Mouse (Mus musculus) layer of hippocampus, adult 2 months (tissue): ENCODE results near the gene Alkbh2. TPM values are rescaled to one million over a fixed set of nuclear protein-coding genes. Genes with fewer than 3 reads are reported as not detected.
A peak's percentile ranks its signal among the peaks of the same experiment; 100 is the strongest.

Experiments used
- DNase-seq, 2 experiments: peaks; one replicate each; pipeline ENCODE4 v3.0.0; 2022; ENCODE audit warnings: low spot score in 2 of 2
- H3K27ac ChIP-seq: fragments of 200-600 bp; 2 replicates; pipeline ENCODE4 v1.8.1; 2022
- H3K4me3 ChIP-seq: fragments of 200-600 bp; 2 replicates; pipeline ENCODE4 v1.8.1; 2022; ENCODE audit warnings: mild to moderate bottlenecking
- CTCF ChIP-seq: fragments of 200-600 bp; conservative IDR thresholded peaks from 2 replicates; pipeline ENCODE4 v1.8.1; 2022; ENCODE audit warnings: antibody characterized with exemption, mild to moderate bottlenecking, moderate library complexity
- total RNA-seq, 2 experiments: library from RNA; stranded (reverse); gene quantifications; 2 replicates each; pipeline ENCODE4 v1.2.3; 2021

The Alkbh2 gene
- total RNA-seq, 2 experiments from 2014 or later = 4.8 to 5.1 TPM

GRCm38 (mm10) chr5:114106391-114106935, 21.6 kb downstream of the Alkbh2 start:
- DNase-seq = no peak
- TF ChIP-seq CTCF = no peak
- no peak overlapping the region for H3K27ac ChIP-seq
- H3K4me3 ChIP-seq = no peak overlapping the region

DNA sequence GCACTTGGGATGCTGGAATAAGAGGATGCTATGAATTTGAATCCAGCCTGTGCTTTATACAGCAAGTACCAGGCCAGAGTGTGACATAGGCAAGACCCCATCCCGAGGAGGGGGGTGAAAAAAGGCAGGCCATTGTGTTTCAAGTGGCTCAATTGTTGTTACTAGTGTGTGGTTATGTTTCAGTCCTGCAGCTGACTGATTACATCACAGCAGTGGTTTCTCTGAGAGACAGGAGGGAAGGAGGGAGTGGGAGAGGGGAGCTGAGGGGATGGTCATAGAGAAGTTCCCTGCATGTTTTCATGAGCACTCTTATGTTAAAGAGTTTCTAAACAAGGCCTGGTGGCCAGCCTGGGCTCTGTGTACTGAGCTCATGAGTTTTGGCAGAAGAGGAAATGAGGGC, 25.2 kb downstream of the Alkbh2 start:
- Histone ChIP-seq H3K27ac (peak overlapping the region; percentile 94), H3K4me3 (no peak overlapping the region)
- no peak for DNase-seq
- TF ChIP-seq CTCF = no peak

DNA sequence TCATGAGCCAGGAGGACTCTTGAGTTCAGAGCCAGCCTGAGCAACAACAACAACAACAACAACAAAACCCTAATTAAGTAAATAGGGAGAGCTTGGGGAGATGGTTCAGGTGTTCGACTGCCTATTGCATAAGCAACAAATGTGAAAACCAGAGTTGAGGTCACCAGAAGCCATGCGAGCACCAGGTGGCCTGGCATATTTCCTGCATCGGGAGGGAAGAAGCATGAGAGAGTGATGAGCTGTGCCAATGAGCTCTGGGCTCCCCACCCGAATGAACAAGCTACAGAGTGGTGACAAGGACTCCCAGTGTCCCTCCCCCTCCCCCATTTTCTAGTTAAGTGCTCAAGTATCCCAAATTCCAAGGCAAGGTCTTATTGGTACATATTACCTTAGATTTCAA, 26.1 kb downstream of the Alkbh2 start:
- Histone ChIP-seq H3K4me3 (no peak overlapping the region; the same call in 1 of the 2 replicates), H3K27ac (peak overlapping the region; percentile 94)
- DNase-seq = no peak
- no peak for TF ChIP-seq CTCF

- no peak for DNase-seq
- peak overlapping the region; percentile 81 for H3K4me3 ChIP-seq
- H3K27ac ChIP-seq = peak overlapping the region; percentile 94
- TF ChIP-seq CTCF = no peak
These were observed 27.5 kb downstream of the Alkbh2 start for GRCm38 (mm10) chr5:114100390-114101099.

- Histone ChIP-seq H3K4me3 (peak overlapping the region; percentile 81), H3K27ac (peak overlapping the region; percentile 94)
- peak; percentile 94 to 96 for DNase-seq
- no peak for TF ChIP-seq CTCF
These were observed 28.2 kb downstream of the Alkbh2 start for GRCm38 (mm10) chr5:114099709-114100389.

GRCm38 (mm10) chr5:114091057-114091807, 36.8 kb downstream of the Alkbh2 start, which contains the start of gene Svop:
Svop (minus strand) TSS chr5:114091570.
- Histone ChIP-seq H3K4me3 (peak within 1 kb of the TSS; percentile 80), H3K27ac (peak within 1 kb of the TSS; percentile 99)
- DNase-seq = peak; percentile 74 to 79
- TF ChIP-seq CTCF = no peak; the same call in 1 of the 2 replicates

GRCm38 (mm10) chr5:114090421-114091013, 37.5 kb downstream of the Alkbh2 start:
- peak overlapping the region; percentile 80 for H3K4me3 ChIP-seq
- no peak for DNase-seq
- TF ChIP-seq CTCF = no peak
- peak overlapping the region; percentile 99 for H3K27ac ChIP-seq

GRCm38 (mm10) chr5:114087875-114088480, 40.0 kb downstream of the Alkbh2 start:
- DNase-seq = no peak
- no peak for TF ChIP-seq CTCF
- peak overlapping the region; percentile 10; the same call in 1 of the 2 replicates for H3K4me3 ChIP-seq
- peak overlapping the region; percentile 37; the same call in 1 of the 2 replicates for H3K27ac ChIP-seq

- Histone ChIP-seq H3K27ac (no peak overlapping the region), H3K4me3 (no peak overlapping the region)
- DNase-seq = no peak
- no peak for TF ChIP-seq CTCF
These were observed 42.5 kb downstream of the Alkbh2 start for GRCm38 (mm10) chr5:114085501-114085900.

DNA sequence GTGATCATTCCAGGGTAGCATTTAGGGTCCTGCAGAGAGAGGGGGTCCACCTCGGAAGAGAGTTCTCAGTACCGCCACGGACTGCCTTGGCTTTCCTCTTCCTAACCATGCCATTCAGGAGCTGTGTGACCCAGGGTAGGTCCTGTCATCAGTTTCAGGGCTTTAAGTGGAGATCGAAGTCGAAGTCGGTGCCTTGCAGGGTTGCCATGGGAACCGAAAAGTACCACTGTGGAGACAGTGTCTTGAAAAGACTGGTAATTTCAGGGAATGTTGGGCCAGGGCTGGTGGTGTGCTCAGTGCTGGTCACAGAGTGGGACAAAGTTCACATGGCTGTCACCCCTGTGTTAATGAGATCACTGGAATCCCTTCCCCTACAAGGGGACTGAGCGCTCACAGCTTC, 51.0 kb downstream of the Alkbh2 start:
- Histone ChIP-seq H3K4me3 (no peak overlapping the region), H3K27ac (no peak overlapping the region)
- no peak for DNase-seq
- no peak for TF ChIP-seq CTCF

Other genes with a start within 250 kb of the Alkbh2 start
- 100 to 1,000 TPM in 1 of 2 experiments, 10 to 100 TPM in 1; 95.2 to 101 TPM for gene Coro1c, start 219.5 kb downstream of the Alkbh2 start, total RNA-seq
- gene Ssh1, start 134.3 kb downstream of the Alkbh2 start, total RNA-seq = 10 to 100 TPM; 25.8 to 28.1 TPM
- gene Dao, start 124.5 kb downstream of the Alkbh2 start, total RNA-seq = not detected
- gene Usp30, start 62.8 kb downstream of the Alkbh2 start, total RNA-seq = 10 to 100 TPM; 37.8 to 39.0 TPM
- gene Svop, start 36.6 kb downstream of the Alkbh2 start, total RNA-seq = 100 to 1,000 TPM; 170 to 182 TPM
- gene Ung, start 2.2 kb upstream of the Alkbh2 start, total RNA-seq = 1 to 10 TPM; 2.4 to 2.5 TPM
- 1 to 10 TPM; 5.3 to 7.8 TPM for gene Acacb, start 18.3 kb upstream of the Alkbh2 start, total RNA-seq
- gene Foxn4, start 145.6 kb upstream of the Alkbh2 start, total RNA-seq = not detected
- gene Myo1h, start 160.9 kb upstream of the Alkbh2 start, total RNA-seq = 1 to 10 TPM; 3.8 to 5.6 TPM